Mouse (Mus musculus) cerebellum, postnatal 36 days (tissue): ENCODE measurements at regions not wholly inside any gene's neighbourhood (a gene's known extent, or its start where the extent isn't known, plus 50 kb on each side); places are given as distances from the start of the nearest gene placed in this dataset.

Experiments used
- DNase-seq, 2 experiments: peaks; one replicate each; pipeline ENCODE4 v3.0.0; 2021 to 2022; ENCODE audit warnings: mixed read lengths in 2 of 2

DNA sequence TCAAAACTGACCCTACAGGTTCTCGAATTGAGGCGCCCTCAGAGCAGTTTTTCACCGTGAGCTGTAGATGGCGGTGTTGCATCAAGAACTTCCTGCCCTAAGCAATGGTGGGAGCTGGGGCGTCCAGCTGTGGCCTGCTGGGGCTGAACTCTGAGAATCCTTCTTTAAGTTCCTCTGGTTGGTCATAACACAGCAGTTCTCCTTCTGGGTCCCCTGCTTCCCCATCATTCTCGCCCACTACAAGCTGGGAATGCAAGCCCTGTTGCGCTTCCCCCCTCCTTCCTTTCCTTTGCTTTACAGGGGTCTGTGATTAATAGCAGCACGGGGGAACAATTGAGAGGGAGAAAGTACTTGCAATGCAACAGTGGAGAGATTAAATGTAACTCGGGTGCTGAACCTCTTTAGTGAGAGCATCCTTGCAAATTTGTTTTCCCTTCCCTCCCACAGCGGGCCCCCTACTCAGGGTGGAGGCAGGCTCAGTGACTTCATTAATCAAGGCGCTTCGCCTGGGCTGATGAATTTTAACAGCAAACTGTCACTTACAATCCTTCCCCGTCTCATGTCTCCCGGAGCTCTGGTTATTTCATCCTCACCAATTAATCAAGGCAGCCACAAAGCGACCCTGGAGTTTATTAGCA lies 794.3 kb upstream of the Api5 start:
- DNase-seq, result peak; percentile 19 to 31

DNA sequence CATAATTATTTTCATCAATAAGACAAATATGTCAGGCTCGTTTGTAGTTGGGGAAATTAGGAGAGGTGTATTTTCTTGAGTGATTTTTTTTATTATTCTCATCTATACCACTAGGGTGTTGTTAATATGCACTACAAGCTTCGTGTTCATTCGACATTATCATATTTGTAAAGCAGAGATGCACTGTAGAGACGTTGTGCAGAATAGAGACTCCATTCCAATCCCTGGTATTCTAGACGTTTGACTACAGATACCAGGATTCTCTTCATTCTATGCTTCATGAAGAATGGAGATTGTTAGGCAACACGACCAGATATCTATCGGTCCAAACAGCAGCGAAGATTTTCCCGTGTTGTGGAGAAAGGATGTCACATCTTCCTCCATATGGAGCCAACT lies 793.8 kb upstream of the Api5 start:
- no peak for DNase-seq

- no peak for DNase-seq
Observed at GRCm38 (mm10) chr2:95229386-95229785, 791.5 kb upstream of the Api5 start.

DNA sequence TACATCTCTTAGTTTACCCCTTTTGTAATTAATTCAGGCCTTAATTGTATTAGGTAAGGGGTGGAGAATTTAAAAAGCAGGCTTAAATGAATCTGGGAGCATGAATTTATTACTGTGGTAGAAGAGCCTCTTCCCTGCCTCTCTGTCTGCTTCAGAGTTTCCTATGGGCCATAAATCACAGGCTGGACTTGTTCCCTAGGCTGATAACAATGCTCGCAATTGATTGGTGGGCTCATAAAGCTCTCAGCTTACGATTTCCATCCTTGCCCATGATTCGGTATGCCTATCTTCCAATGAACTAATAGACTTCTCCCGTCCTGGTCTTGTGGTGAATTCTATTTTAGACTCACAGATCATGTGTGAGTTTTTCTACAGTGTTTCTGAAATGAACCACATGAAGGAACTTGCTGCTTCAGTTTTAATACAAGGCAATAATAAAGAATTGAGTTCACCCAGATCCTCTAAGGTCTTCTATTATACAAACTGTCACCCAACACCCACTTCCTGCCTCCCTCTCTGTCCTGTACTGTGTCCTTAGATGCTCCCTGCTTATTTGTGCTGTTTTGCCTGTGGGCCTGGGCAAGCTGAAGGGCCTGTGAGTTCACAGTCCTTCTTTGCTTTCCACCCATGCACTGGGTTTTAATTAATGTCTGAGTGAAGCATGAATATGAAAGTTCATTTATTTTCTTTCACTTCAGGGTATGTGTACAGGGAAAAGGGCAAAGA lies 772.4 kb upstream of the Api5 start:
- no peak for DNase-seq
